24 mouse cellular contexts compared by ENCODE assay signal in the genomic region with DNA sequence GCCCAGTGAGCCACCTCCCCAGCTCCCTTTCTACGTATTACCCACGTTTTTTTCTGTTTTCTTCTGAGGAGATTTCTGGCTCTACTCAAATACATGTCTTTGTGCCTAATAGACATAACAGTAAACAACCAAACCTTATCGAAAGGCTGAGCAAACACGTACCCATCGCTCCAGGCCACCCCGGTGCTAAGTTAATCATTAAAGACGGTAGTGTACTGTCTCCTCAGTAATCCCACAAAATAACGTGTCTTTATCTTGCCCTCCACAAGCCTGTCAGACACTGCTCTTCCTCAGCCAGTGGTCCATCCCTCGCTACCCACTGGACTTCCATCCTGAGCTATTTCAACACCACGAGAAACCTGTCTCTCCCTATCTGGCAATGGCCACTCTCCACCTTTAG. TPM values are rescaled to one million over a fixed set of nuclear protein-coding genes. Genes with fewer than 3 reads are reported as not detected.
DNase-seq lines count a peak whose midpoint lies in the region; ATAC-seq and TF ChIP-seq lines count a peak whose summit lies in the region.
"Had no signal": no experiment of that assay in that cellular context is flagged by ENCODE, and none has a peak within 500 bp of the region (broad histone marks: within the 10 kb centered on the region; RNA-seq: fewer than 3 reads in every experiment).

No protein-coding gene starts in this region.

- no peak for TF ChIP-seq EP300 in liver, postnatal 0 days (IDR thresholded peaks at IDR 0.05; ENCODE audit: low read depth)

- no peak overlapping the region for H3K9ac ChIP-seq in kidney, embryonic 14.5 days (ENCODE audit: low read depth, low read length)
- no peak overlapping the region for H3K9ac ChIP-seq in intestine, embryonic 14.5 days (ENCODE audit: low read length)
- no peak overlapping the region for H3K9ac ChIP-seq in liver, postnatal 0 days (replicated peaks)
- H3K9ac ChIP-seq: forebrain, embryonic 13.5 days; heart, embryonic 13.5 days; hindbrain, embryonic 15.5 days; limb, embryonic 13.5 days; neural tube, embryonic 12.5 days had no signal

- no peaks in the 10 kb centered on the region for H3K9me3 ChIP-seq in kidney, embryonic 14.5 days (ENCODE audit: control insufficient read depth, low read length)
- no peaks in the 10 kb centered on the region for H3K9me3 ChIP-seq in intestine, embryonic 14.5 days (ENCODE audit: control insufficient read depth, low read length)
- no peaks in the 10 kb centered on the region for H3K9me3 ChIP-seq in liver, postnatal 0 days (ENCODE audit: low read length)
- H3K9me3 ChIP-seq in limb, embryonic 10.5 days (replicated peaks), result no peaks in the 10 kb centered on the region
- H3K9me3 ChIP-seq: embryonic facial prominence, embryonic 10.5 days; forebrain, embryonic 13.5 days; heart, embryonic 13.5 days; hindbrain, embryonic 15.5 days; limb, embryonic 13.5 days; neural tube, embryonic 12.5 days had no signal

- no peak for ATAC-seq in kidney, embryonic 14.5 days (ENCODE audit: low FRiP score, low TSS enrichment)
- 0 out of 2 replicates have a peak, but pooled peaks have one; percentile 25 for ATAC-seq in intestine, embryonic 14.5 days (replicated peaks; ENCODE audit: low FRiP score, low TSS enrichment, low read depth)
- ATAC-seq in liver, postnatal 0 days, result peak; percentile 43
- ATAC-seq: forebrain, embryonic 13.5 days had no signal

- H3K4me2 ChIP-seq in kidney, embryonic 14.5 days (replicated peaks; ENCODE audit: low read depth, low read length), result no peak overlapping the region
- no peak overlapping the region for H3K4me2 ChIP-seq in intestine, embryonic 14.5 days (ENCODE audit: low read length)
- peak overlapping the region; percentile 43 for H3K4me2 ChIP-seq in liver, postnatal 0 days (ENCODE audit: low read depth, low read length)
- H3K4me2 ChIP-seq: forebrain, embryonic 13.5 days; heart, embryonic 13.5 days; hindbrain, embryonic 15.5 days; limb, embryonic 13.5 days; midbrain, embryonic 11.5 days; neural tube, embryonic 12.5 days had no signal

- peaks cover 33% of the 10 kb centered on the region for H3K4me1 ChIP-seq in kidney, embryonic 14.5 days (ENCODE audit: control insufficient read depth, insufficient read depth, low read length)
- H3K4me1 ChIP-seq in intestine, embryonic 14.5 days (replicated peaks; ENCODE audit: control insufficient read depth, insufficient read depth, low read length), result peaks cover 14% of the 10 kb centered on the region
- peaks cover 24% of the 10 kb centered on the region for H3K4me1 ChIP-seq in liver, postnatal 0 days (ENCODE audit: insufficient read depth)
- peaks cover 11% of the 10 kb centered on the region for H3K4me1 ChIP-seq in limb, embryonic 10.5 days
- H3K4me1 ChIP-seq: forebrain, embryonic 13.5 days; hindbrain, embryonic 15.5 days; neural tube, embryonic 12.5 days had no signal

- no peak overlapping the region for H3K27ac ChIP-seq in kidney, embryonic 14.5 days (ENCODE audit: low read depth, low read length)
- H3K27ac ChIP-seq in intestine, embryonic 14.5 days (ENCODE audit: low read depth), result no peak overlapping the region; the same call in 1 of the 2 replicates
- peak overlapping the region; percentile 66 for H3K27ac ChIP-seq in liver, postnatal 0 days (ENCODE audit: low read depth)
- H3K27ac ChIP-seq in limb, embryonic 10.5 days, result no peak overlapping the region
- H3K27ac ChIP-seq: embryonic facial prominence, embryonic 10.5 days; forebrain, embryonic 13.5 days; heart, embryonic 13.5 days; hindbrain, embryonic 15.5 days; limb, embryonic 13.5 days; neural tube, embryonic 12.5 days had no signal

- no peak for TF ChIP-seq CTCF in liver, postnatal 0 days (IDR thresholded peaks at IDR 0.05; ENCODE audit: low read depth)

- no peaks in the 10 kb centered on the region for H3K36me3 ChIP-seq in kidney, embryonic 14.5 days (ENCODE audit: control insufficient read depth, insufficient read depth, low read length)
- no peaks in the 10 kb centered on the region for H3K36me3 ChIP-seq in intestine, embryonic 14.5 days (ENCODE audit: control insufficient read depth, insufficient read depth, low read length)
- no peaks in the 10 kb centered on the region for H3K36me3 ChIP-seq in liver, postnatal 0 days (replicated peaks; ENCODE audit: insufficient read depth, low read length)
- no peaks in the 10 kb centered on the region for H3K36me3 ChIP-seq in limb, embryonic 10.5 days
- H3K36me3 ChIP-seq: embryonic facial prominence, embryonic 10.5 days; heart, embryonic 13.5 days; hindbrain, embryonic 15.5 days; limb, embryonic 13.5 days; neural tube, embryonic 12.5 days had no signal

- no peak overlapping the region for H3K4me3 ChIP-seq in kidney, embryonic 14.5 days (ENCODE audit: low read length)
- no peak overlapping the region for H3K4me3 ChIP-seq in intestine, embryonic 14.5 days (ENCODE audit: low read depth, low read length)
- no peak overlapping the region for H3K4me3 ChIP-seq in liver, postnatal 0 days (ENCODE audit: low read depth, low read length)
- no peak overlapping the region for H3K4me3 ChIP-seq in limb, embryonic 10.5 days
- H3K4me3 ChIP-seq: embryonic facial prominence, embryonic 10.5 days; forebrain, embryonic 13.5 days; heart, embryonic 13.5 days; hindbrain, embryonic 15.5 days; limb, embryonic 13.5 days; neural tube, embryonic 12.5 days had no signal

- no peaks in the 10 kb centered on the region for H3K27me3 ChIP-seq in kidney, embryonic 14.5 days (ENCODE audit: control insufficient read depth, insufficient read depth, low read length)
- no peaks in the 10 kb centered on the region for H3K27me3 ChIP-seq in intestine, embryonic 14.5 days (replicated peaks; ENCODE audit: control insufficient read depth, insufficient read depth, low read length)
- H3K27me3 ChIP-seq in liver, postnatal 0 days (ENCODE audit: insufficient read depth, low read length), result no peaks in the 10 kb centered on the region
- no peaks in the 10 kb centered on the region for H3K27me3 ChIP-seq in limb, embryonic 10.5 days (ENCODE audit: low read depth, poor library complexity, severe bottlenecking)
- H3K27me3 ChIP-seq: CH12.LX; forebrain, embryonic 13.5 days; heart, embryonic 13.5 days; hindbrain, embryonic 15.5 days; limb, embryonic 13.5 days; neural tube, embryonic 12.5 days had no signal

- 75% methylated on average over 10 of the region's 10 CpGs for WGBS in kidney, embryonic 14.5 days
- WGBS in intestine, embryonic 14.5 days, result 67% methylated on average over 10 of the region's 10 CpGs
- 52% methylated on average over 10 of the region's 10 CpGs for WGBS in liver, postnatal 0 days (ENCODE audit: insufficient replicate concordance)
- 83% methylated on average over 10 of the region's 10 CpGs for WGBS in limb, embryonic 10.5 days

- DNase-seq in kidney, adult 8-10 months, result peak; percentile 56 to 68
- DNase-seq in intestine, embryonic 14.5 days (ENCODE audit: low spot score), result no peak
- DNase-seq in kidney, postnatal 36 days, result peak; percentile 51 to 72
- no peak for DNase-seq in liver, postnatal 0 days
- no peak for DNase-seq in adrenal gland, postnatal 36 days
- DNase-seq in urinary bladder, postnatal 4 days (ENCODE audit: low spot score in 2 of 2), result no peak
- DNase-seq in limb, embryonic 10.5 days (ENCODE audit: low spot score), result no peak
- DNase-seq: cerebellum, adult 9-10 months; gastrocnemius, postnatal 14 days; heart, adult 18-20 months; heart, postnatal 36 days; right cerebral cortex, adult 18-20 months; spleen, adult 18-20 months; thymus, adult 2 months had no signal

RNA-seq across cellular contexts. Expression of gene Oxa1l, which starts 21.2 kb away (rescaled TPM):
- polyA plus RNA-seq in kidney, embryonic 14.5 days (2014; fragmentation: Nextera tagmentation; extraction: Ambion mirVana), result 63.1 and 69.7 TPM in 2 replicates
- 57.0 and 59.4 TPM in 2 replicates for polyA plus RNA-seq in intestine, embryonic 14.5 days (2014; fragmentation: Nextera tagmentation; extraction: Ambion mirVana)
- polyA plus RNA-seq in liver, postnatal 0 days (2015; fragmentation: Nextera tagmentation; extraction: Ambion mirVana), result 27.4 and 28.9 TPM in 2 replicates
- 100 to 1,000 TPM in 1 of 2 experiments, 10 to 100 TPM in 1; 81.8 to 102 TPM for total RNA-seq in adrenal gland, postnatal 36 days (2021)
- 60.5 and 63.1 TPM in 2 replicates for polyA plus RNA-seq in limb, embryonic 10.5 days (2016; fragmentation: Nextera tagmentation; extraction: Ambion mirVana)

RNA-seq across cellular contexts. Expression of gene Slc7a7, which starts 35.8 kb away (rescaled TPM):
- 6.9 and 9.6 TPM in 2 replicates for polyA plus RNA-seq in kidney, embryonic 14.5 days (2014; fragmentation: Nextera tagmentation; extraction: Ambion mirVana)
- 19.3 and 21.5 TPM in 2 replicates for polyA plus RNA-seq in intestine, embryonic 14.5 days (2014; fragmentation: Nextera tagmentation; extraction: Ambion mirVana)
- 5.0 and 5.1 TPM in 2 replicates for polyA plus RNA-seq in liver, postnatal 0 days (2015; fragmentation: Nextera tagmentation; extraction: Ambion mirVana)
- 1 to 10 TPM; 3.8 to 4.0 TPM for total RNA-seq in adrenal gland, postnatal 36 days (2021)
- 2.3 and 3.1 TPM in 2 replicates for polyA plus RNA-seq in limb, embryonic 10.5 days (2016; fragmentation: Nextera tagmentation; extraction: Ambion mirVana)

RNA-seq across cellular contexts. Expression of gene Mrpl52, which starts 44.9 kb away (rescaled TPM):
- polyA plus RNA-seq in kidney, embryonic 14.5 days (2014; fragmentation: Nextera tagmentation; extraction: Ambion mirVana), result 269 and 360 TPM in 2 replicates
- 316 and 324 TPM in 2 replicates for polyA plus RNA-seq in intestine, embryonic 14.5 days (2014; fragmentation: Nextera tagmentation; extraction: Ambion mirVana)
- polyA plus RNA-seq in liver, postnatal 0 days (2015; fragmentation: Nextera tagmentation; extraction: Ambion mirVana), result 261 and 284 TPM in 2 replicates
- 100 to 1,000 TPM; 211 to 217 TPM for total RNA-seq in adrenal gland, postnatal 36 days (2021)
- polyA plus RNA-seq in limb, embryonic 10.5 days (2016; fragmentation: Nextera tagmentation; extraction: Ambion mirVana), result 198 and 219 TPM in 2 replicates

RNA-seq across cellular contexts. Expression of gene Mmp14, which starts 49.6 kb away (rescaled TPM):
- polyA plus RNA-seq in kidney, embryonic 14.5 days (2014; fragmentation: Nextera tagmentation; extraction: Ambion mirVana), result 101 and 167 TPM in 2 replicates
- 129 and 133 TPM in 2 replicates for polyA plus RNA-seq in intestine, embryonic 14.5 days (2014; fragmentation: Nextera tagmentation; extraction: Ambion mirVana)
- polyA plus RNA-seq in liver, postnatal 0 days (2015; fragmentation: Nextera tagmentation; extraction: Ambion mirVana), result 38.1 and 39.8 TPM in 2 replicates
- 10 to 100 TPM; 42.2 to 54.4 TPM for total RNA-seq in adrenal gland, postnatal 36 days (2021)
- 68.3 and 84.7 TPM in 2 replicates for polyA plus RNA-seq in limb, embryonic 10.5 days (2016; fragmentation: Nextera tagmentation; extraction: Ambion mirVana)
- total RNA-seq: monocyte, adult 5-6 weeks had no signal

Comparison
In these comparisons a context has a peak if more than half of its experiments do, and no peak if none do; other contexts are left out.
1. DNase-seq: peak in kidney, adult 8-10 months (2 of 2) and kidney, postnatal 36 days (2 of 2); none in intestine, embryonic 14.5 days (single experiment), liver, postnatal 0 days (single experiment), adrenal gland, postnatal 36 days (0 of 2), urinary bladder, postnatal 4 days (0 of 2) and limb, embryonic 10.5 days (single experiment).